Mouse (Mus musculus) brain, adult 2 months (tissue): ENCODE measurements around the gene Gm3739.
A peak's percentile ranks its signal among the peaks of the same experiment; 100 is the strongest.
"Not testable (repeated sequence)": the region's sequence is repeated elsewhere in the genome, so short reads cannot be mapped to it uniquely, and the experiment has no call there.

Experiments used
- DNase-seq: peaks from one replicate; pipeline ENCODE4 v3.0.0; 2011; ENCODE audit warnings: low read depth, low spot score

Gene Gm3739

DNA sequence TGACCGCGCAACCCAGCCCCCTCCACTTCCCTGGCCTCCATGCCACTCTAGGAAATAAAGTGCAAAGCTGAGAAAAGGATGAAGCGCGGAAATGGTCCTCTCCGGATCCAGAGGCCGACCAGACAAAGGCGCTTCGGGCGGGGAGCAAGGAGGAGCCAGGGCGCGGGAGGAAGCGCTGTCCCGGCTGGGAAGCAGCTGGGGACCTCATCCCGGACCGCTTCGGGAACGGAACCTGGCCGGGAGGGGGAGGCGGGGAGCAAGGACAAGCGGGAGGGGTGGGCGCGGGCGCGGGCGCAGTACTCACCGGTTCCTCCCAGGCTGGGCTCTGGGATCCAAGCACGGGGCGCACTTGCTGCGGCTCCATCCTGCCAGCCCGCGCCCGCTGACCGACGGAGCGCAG lies at the start of gene Gm3739:
Gm3739 (minus strand) TSS at position 389 of the 400 bp plus-strand sequence.
- not testable (repeated sequence) for DNase-seq

DNA sequence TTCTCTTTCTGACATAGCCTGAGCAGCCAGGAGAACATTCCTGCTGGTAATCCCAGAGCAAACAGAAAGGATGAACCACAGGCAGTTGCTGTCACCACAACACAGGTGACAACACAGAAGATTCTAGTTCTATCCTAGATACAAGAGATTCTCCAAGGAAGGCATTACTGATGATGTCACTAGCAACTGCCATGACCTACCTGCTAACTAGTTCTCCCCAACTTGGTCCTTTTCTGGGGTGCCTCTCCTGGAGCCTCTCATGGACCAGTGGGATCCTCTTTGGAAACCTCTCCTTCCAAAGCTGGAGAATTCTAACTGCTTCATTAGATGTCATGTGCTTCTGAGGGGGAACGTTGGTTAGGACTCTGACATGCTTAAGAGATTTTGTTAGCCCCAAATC lies 17.4 kb upstream of the Gm3739 start, which contains the start of gene Gm5797:
Gm5797 (minus strand) TSS at position 101 of the 400 bp plus-strand sequence.
- not testable (repeated sequence) for DNase-seq

DNA sequence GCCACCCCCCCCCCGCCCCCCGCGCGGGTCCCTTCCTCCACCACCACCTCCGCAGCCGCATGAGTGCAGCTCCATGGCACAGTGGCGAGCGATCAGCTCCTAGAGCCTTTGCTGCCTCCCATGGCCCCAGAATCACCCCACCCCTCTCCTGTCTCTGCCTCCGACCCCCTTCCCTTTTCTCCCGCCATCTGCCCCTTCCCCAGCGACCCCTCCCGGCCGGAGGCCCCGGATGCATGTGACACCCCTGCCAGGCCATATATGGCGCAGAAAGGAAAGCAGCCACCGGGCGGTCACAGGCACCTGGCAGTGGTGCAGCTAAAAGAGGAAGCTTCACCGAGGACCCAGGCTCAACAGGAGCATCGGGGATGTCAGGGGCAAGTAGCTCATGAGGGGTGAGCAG lies 244 bp upstream of the Gm3739 start:
- peak; percentile 45 for DNase-seq

DNA sequence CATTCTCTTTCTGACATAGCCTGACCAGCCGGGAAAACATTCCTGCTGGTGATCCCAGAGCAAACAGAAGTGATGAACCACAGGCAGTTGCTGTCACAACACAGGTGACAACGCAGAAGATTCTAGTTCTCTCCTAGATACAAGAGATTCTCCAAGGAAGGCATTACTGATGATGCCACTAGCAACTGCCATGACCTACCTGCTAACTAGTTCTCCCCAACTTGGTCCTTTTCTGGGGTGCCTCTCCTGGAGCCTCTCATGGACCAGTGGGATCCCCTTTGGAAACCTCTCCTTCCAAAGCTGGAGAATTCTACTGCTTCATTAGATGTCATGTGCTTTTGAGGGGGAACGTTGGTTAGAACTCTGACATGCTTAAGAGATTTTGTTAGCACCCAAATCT lies 50.2 kb downstream of the Gm3739 start, which contains the start of gene Gm3727:
Gm3727 (minus strand) TSS at position 101 of the 400 bp plus-strand sequence.
- not testable (repeated sequence) for DNase-seq
